Mouse (Mus musculus) kidney, postnatal 4 days (tissue): ENCODE measurements around the gene Gpr18.

Experiments
- DNase-seq, 2 experiments: peaks; one replicate each; pipeline ENCODE4 v3.0.0; 2021; ENCODE audit warnings: mixed read lengths in 2 of 2

The Gpr18 gene

GRCm38 (mm10) chr14:121947966-121948365, 32.4 kb upstream of the Gpr18 start:
- no peak for DNase-seq

- DNase-seq, result no peak
Measured at GRCm38 (mm10) chr14:121947201-121947760, 31.7 kb upstream of the Gpr18 start.

DNA sequence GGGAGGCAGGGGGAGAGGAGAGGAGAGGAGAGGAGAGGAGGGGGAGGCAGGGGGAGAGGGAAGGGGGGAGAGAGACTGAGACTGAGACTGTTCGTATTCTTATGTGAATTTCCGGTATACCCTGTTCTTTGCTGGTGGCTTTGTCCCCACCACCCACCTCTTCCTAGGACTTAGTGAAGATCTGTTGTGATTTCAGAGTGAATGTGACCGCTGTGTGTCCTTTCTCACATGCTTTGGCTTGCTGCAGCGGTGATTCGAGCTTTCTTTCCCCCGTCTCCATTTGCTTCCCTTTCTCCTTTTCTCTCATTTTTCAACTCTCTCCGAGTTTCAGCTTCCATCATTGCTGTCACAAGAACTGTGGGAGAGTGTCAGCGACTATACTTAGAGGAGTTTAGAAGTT, 31.1 kb upstream of the Gpr18 start:
- DNase-seq, result no peak

GRCm38 (mm10) chr14:121946131-121946530, 30.6 kb upstream of the Gpr18 start:
- DNase-seq, result no peak

- no peak for DNase-seq
Measured at GRCm38 (mm10) chr14:121939582-121939981, 24.0 kb upstream of the Gpr18 start.

DNA sequence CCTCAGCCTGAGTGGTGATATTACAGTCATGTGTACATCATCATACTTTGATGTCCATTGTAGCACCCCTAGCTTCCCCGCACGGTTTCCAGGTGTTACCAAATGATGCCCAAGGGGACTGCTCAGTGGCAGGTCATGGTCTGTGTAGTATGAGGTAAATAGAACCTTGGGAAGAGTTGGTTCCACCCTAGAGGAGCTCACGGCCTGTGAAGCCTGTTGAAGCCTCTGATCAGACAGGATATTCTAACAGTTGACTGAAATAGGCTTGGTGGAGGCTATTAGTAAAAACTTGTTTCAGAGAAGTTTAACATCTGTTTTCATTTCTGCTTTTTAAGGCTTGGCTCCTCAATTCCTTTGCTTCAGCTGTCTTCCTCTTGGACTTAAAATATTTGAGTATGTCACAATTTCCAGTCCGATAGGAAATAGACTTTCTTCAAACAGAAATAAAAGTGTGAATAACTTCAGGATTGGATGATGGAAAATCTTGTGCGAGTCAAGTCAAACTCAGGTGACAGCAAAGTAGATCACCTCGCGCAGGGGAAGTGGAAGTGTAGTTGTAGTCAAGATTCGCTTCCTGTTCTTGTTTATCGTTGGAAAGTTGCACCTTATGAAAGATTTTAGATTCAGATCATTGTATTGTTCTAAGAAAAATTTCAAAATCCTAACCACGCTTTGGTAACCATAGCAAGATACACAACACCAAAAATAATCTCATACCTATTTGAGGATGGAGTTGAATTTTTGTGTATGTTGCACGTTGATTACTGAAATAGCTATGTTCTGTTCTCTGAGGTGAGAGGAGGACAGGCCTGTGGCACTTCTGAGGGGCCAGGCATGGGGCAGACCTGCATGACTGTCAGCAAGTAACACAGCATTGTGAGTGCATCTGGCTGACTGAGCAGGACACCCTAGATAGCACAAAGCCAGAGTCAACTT, 22.9 kb upstream of the Gpr18 start:
- no peak for DNase-seq

GRCm38 (mm10) chr14:121937601-121938255, 22.1 kb upstream of the Gpr18 start:
- DNase-seq, result no peak

DNA sequence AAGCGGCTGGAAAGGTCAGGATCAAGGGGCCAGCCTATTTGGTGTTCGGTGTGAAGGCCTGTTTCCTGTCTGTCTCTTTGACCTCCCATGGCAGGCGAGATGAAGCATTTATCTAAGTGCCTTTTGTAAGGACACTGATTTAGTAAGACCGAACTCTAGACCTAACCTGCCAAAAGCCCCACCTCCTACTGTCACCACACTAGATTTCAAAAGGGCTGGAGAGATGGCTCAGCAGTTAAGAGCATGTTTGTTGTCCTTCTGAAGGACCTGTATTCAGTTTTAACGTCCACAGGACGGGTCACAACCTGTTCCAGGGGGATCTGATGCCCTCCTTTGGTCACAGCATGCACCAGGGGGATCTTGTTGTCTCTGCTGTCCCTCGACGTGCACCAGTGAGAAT, 21.3 kb upstream of the Gpr18 start:
- no peak for DNase-seq

GRCm38 (mm10) chr14:121936356-121936755, 20.8 kb upstream of the Gpr18 start:
- no peak for DNase-seq

DNA sequence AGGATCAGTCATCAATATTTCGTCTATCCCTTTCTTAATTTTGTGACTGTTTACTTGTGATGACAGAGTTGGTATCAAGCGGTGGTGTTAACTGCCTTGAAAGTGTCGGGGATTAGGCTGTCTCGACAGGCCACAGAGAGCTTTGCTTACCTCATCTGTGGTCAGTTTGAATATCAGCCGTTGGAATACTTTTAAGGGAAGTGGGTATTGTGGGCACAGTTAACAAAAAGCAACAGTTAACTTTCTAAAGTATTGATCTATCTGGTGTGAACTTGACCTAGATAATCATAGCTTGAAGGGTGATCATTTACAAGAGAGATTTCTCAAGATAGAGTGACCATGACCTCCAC, 19.0 kb upstream of the Gpr18 start:
- no peak for DNase-seq

GRCm38 (mm10) chr14:121933906-121934596, 18.5 kb upstream of the Gpr18 start:
- no peak for DNase-seq

- no peak for DNase-seq
Measured at GRCm38 (mm10) chr14:121932180-121932579, 16.6 kb upstream of the Gpr18 start.

DNA sequence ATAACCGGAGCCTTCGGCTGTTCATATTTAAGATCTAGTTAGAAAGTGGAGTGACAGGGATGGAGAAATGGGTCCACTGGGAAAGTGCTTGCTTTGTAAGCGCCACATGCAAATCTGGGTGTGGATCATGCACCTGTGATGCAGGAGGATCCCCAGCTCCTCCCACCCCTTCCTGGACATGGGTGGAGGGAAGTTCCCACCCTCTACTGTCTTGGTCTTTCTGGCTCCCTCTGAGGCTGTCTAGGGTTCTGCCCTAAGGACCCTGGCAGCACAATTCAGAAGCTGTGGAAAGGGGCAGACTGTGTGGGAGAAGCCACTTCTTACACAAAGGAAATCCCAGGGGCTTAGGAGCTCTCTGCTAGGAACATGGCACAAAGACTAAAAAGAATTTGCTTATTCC, 16.0 kb upstream of the Gpr18 start:
- no peak for DNase-seq

- DNase-seq, result no peak
Measured at GRCm38 (mm10) chr14:121930731-121931383, 15.3 kb upstream of the Gpr18 start.

GRCm38 (mm10) chr14:121929243-121929951, 13.8 kb upstream of the Gpr18 start:
- DNase-seq, result no peak

DNA sequence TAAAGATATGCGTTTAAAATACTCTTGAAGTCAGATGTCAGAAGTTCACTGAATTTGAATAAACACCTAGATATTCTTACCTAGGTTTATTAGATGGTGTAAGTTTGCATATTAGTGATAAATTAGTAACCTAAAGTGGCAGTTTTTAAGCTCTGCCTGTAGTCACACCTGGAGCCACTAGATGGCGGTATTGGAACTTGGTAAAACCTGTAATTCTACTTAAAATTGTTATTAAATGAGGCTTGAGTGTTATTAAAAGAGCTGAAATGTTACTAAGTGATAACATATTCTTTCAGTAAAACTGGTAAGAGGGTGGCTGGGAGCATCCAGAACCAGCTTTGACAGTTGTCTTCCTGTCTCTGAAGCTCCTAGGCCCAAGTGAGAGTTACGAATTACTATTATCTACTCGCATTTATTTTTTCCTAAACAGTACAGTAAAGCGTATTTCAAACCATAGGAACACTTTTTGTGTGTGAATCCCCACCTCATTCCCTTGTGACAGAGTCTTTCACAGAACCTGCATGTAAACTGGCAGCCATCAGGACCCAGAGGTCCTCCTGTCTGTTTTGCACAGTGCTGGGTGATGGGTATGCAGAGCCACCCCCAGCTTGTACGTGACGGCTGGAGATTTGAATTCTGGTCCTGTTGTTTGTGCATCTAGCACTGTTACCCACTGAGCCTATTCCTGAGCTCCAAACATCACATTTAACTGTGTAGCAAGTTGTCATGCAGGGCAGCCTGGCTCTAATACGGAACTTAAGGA, 13.0 kb upstream of the Gpr18 start:
- DNase-seq, result peak; percentile 76 to 77

GRCm38 (mm10) chr14:121927451-121927850, 11.9 kb upstream of the Gpr18 start:
- DNase-seq, result no peak

DNA sequence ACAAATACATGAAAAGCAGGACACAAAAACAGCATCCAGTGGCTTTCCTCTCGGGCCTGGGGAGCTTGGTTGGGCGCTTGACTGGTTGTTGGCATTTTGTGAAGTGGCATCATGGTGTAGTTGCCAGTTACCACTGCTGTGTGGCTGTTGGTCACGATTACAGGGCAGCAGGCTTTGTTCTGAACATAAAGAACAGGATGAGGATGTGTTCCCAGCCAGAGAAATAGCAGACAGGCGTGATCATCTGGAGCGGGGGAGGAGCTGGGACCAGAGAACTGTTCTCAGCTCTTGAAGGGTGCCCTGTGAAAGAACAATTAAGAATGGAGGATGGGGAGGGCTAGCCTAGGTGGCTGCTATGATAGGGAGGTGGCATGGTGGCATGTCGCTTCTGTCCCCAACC, 11.3 kb upstream of the Gpr18 start:
- DNase-seq, result no peak

GRCm38 (mm10) chr14:121924876-121925275, 9.3 kb upstream of the Gpr18 start:
- DNase-seq, result no peak

DNA sequence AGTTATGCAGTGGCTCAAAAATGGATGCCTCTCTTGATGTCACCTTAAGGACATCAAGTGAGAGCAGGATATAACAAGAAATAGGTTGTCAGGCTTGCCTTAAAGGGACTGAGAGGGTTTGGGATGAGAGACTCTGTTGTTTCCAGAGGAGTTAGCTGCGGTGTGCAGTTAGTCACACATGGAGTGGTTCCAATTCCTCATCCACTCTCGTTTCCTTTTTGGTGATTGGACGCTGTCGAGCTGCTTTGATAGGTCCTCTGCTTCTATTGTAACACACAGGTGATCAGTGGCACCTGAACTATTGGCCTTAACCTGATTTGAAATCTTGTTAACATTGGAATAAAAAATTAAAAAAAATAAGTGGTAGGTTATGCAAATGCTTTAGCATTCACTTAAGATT, 7.2 kb upstream of the Gpr18 start:
- DNase-seq, result no peak

DNA sequence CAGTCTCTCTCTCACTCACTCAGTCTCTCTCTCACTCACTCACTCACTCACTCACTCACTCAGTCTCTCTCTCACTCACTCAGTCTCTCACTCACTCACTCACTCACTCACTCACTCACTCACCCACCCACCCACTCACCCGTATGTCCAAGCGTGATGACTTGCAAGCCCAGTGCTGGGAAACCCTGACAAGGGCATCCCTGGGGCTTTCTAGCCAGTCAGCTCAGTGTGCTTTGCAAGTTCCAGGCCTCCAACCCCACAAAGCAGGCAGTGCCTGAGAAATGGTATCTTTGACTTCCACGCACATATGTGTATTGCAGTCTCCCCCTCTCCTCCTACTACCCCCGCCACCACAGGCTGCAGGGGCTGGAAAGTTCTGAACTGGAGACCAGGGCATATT, 6.4 kb upstream of the Gpr18 start:
- no peak for DNase-seq
